Mouse (Mus musculus) kidney, postnatal 0 days (tissue): ENCODE measurements around the gene Atxn2. TPM values are rescaled to one million over a fixed set of nuclear protein-coding genes. Genes with fewer than 3 reads are reported as not detected.

Experiments
- ATAC-seq: fragments of 200-750 bp; cut with Nextera tagmentation; replicated peaks from 2 replicates; pipeline ENCODE4 v1.8.0; 2017; ENCODE audit warnings: low read depth, moderate number of reproducible peaks, moderate TSS enrichment, moderate library complexity; ENCODE audit not compliant: low FRiP score
- DNase-seq: peaks from one replicate; pipeline ENCODE4 v3.0.0-alpha.2; 2016; ENCODE audit warnings: low spot score
- H3K27ac ChIP-seq: fragments of 300-500 bp; sonication (generic); 2 replicates; pipeline ENCODE4 v1.5.1; 2014; ENCODE audit warnings: mild to moderate bottlenecking
- H3K27me3 ChIP-seq: fragments of 300-500 bp; sonication (generic); 2 replicates; pipeline ENCODE4 v1.6.1; 2014; ENCODE audit warnings: low read length, mixed read lengths; ENCODE audit not compliant: insufficient read depth
- H3K36me3 ChIP-seq: fragments of 300-500 bp; sonication (generic); 2 replicates; pipeline ENCODE4 v1.6.1; 2014; ENCODE audit warnings: low read length, mixed read lengths; ENCODE audit not compliant: insufficient read depth
- H3K4me1 ChIP-seq: fragments of 300-500 bp; sonication (generic); replicated peaks from 2 replicates; pipeline ENCODE4 v1.6.1; 2014; ENCODE audit warnings: antibody characterized with exemption, low read length, mixed read lengths; ENCODE audit not compliant: insufficient read depth
- H3K4me2 ChIP-seq: fragments of 300-500 bp; sonication (generic); 2 replicates; pipeline ENCODE4 v1.6.1; 2014; ENCODE audit warnings: mild to moderate bottlenecking, low read length, moderate library complexity, mixed read lengths
- H3K4me3 ChIP-seq: fragments of 300-500 bp; sonication (generic); replicated peaks from 2 replicates; pipeline ENCODE4 v1.5.1; 2014; ENCODE audit warnings: low read depth, low read length
- H3K9ac ChIP-seq: fragments of 300-500 bp; sonication (generic); 2 replicates; pipeline ENCODE4 v1.6.1; 2014; ENCODE audit warnings: low read depth, low read length
- H3K9me3 ChIP-seq: fragments of 300-500 bp; sonication (generic); replicated peaks from 2 replicates; pipeline ENCODE4 v1.6.1; 2016; ENCODE audit warnings: low read length, inconsistent platforms, mixed read lengths
- CTCF ChIP-seq: IDR thresholded peaks from 2 replicates; pipeline ENCODE4 v1.5.1; 2016; ENCODE audit warnings: antibody characterized with exemption, low read depth, mild to moderate bottlenecking, moderate library complexity
- WGBS: fragments of 180-500 bp; shearing (Covaris S2); extraction: QIAGEN DNeasy Blood & Tissue Kit; methylation state at CpG from one replicate; pipeline ENCODE4 v1.1.7; 2014; 5-methylcytosine and 5-hydroxymethylcytosine counted together
- polyA plus RNA-seq: library from polyadenylated mRNA; unstranded; fragments of >200 nt; fragmentation: Nextera tagmentation; extraction: Ambion mirVana; gene quantifications from 2 replicates; pipeline ENCODE4 v1.2.1, GENCODE M21; 2015

Gene Atxn2
- polyA plus RNA-seq, 1 experiment from 2014 or later: 68.5 TPM

DNA sequence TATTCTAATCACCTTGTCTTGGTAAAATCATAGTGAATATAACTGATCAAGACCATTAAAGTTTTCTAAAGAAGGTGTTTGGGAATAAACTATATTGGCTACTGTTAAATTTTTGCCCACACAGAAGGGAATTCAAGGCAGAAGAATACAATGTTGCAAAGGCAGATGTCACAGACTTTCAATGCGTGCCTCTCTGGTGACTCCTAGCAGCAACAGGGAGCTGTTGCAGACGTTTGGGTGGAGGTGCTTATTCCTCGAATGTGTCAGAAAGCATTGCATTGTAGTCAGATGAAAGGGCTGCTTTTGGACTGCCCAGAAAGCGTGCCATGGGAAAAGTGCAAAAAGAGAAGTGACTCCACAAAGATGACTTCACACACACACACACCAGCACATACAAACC, 71.3 kb downstream of the Atxn2 start:
- no peaks in the 10 kb centered on the region for H3K27me3 ChIP-seq
- no peak overlapping the region for H3K9ac ChIP-seq
- 65% methylated on average over 4 of the region's 4 CpGs for WGBS
- ATAC-seq: no peak
- H3K9me3 ChIP-seq: no peaks in the 10 kb centered on the region
- H3K4me2 ChIP-seq: no peak overlapping the region
- H3K4me1 ChIP-seq: no peaks in the 10 kb centered on the region
- H3K27ac ChIP-seq: no peak overlapping the region
- DNase-seq: no peak
- TF ChIP-seq CTCF: peak; percentile 40; the same call in 1 of the 2 replicates
- H3K4me3 ChIP-seq: no peak overlapping the region
- H3K36me3 ChIP-seq: peaks cover 48% of the 10 kb centered on the region

- H3K4me2 ChIP-seq: no peak overlapping the region
- no peak overlapping the region for H3K4me3 ChIP-seq
- no peak overlapping the region for H3K27ac ChIP-seq
- H3K36me3 ChIP-seq: peaks cover 43% of the 10 kb centered on the region
- WGBS: 73% methylated on average over 10 of the region's 10 CpGs
- ATAC-seq (no peak), DNase-seq (no peak)
- no peaks in the 10 kb centered on the region for H3K4me1 ChIP-seq
- no peaks in the 10 kb centered on the region for H3K27me3 ChIP-seq
- TF ChIP-seq CTCF: peak; percentile 18; the same call in 1 of the 2 replicates
- no peak overlapping the region for H3K9ac ChIP-seq
- no peaks in the 10 kb centered on the region for H3K9me3 ChIP-seq
Observed at GRCm38 (mm10) chr5:121783862-121784500, 72.8 kb downstream of the Atxn2 start.

GRCm38 (mm10) chr5:121791026-121791425, 79.9 kb downstream of the Atxn2 start:
- H3K4me1 ChIP-seq: no peaks in the 10 kb centered on the region
- no peaks in the 10 kb centered on the region for H3K9me3 ChIP-seq
- H3K4me2 ChIP-seq: no peak overlapping the region
- no peak; the same call in 1 of the 2 replicates for TF ChIP-seq CTCF
- H3K27me3 ChIP-seq: no peaks in the 10 kb centered on the region
- H3K9ac ChIP-seq: no peak overlapping the region
- no peak overlapping the region for H3K4me3 ChIP-seq
- no peak overlapping the region for H3K27ac ChIP-seq
- 89% methylated on average over 5 of the region's 5 CpGs for WGBS
- ATAC-seq: no peak
- DNase-seq: no peak
- peaks cover 60% of the 10 kb centered on the region for H3K36me3 ChIP-seq

DNA sequence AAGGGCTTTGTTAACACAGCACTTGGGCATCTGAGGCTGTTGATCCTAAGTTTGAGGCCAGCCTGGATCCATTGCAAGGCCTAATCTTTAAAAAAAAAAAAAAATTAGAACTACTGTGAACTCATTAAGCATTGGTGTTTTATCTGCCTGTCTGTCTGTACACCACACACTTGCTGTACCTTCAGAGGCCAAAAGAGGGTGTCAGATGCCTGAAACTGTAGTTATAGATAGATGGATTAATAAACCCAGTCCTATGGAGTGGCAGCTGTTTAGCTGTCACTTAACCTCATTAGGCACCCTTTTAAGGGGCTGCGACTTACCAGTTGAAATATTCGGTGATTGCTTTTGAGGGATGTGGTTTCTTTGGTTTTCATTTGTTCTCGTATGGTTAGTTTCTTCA, 84.7 kb downstream of the Atxn2 start:
- Histone ChIP-seq H3K4me1 (no peaks in the 10 kb centered on the region), H3K9me3 (no peaks in the 10 kb centered on the region), H3K4me2 (no peak overlapping the region), H3K27me3 (no peaks in the 10 kb centered on the region), H3K27ac (no peak overlapping the region), H3K4me3 (no peak overlapping the region), H3K36me3 (peaks cover 68% of the 10 kb centered on the region), H3K9ac (no peak overlapping the region)
- DNase-seq (no peak), ATAC-seq (no peak)
- TF ChIP-seq CTCF: peak; percentile 43; the same call in 1 of the 2 replicates
- WGBS: 92% methylated on average over 3 of the region's 3 CpGs

DNA sequence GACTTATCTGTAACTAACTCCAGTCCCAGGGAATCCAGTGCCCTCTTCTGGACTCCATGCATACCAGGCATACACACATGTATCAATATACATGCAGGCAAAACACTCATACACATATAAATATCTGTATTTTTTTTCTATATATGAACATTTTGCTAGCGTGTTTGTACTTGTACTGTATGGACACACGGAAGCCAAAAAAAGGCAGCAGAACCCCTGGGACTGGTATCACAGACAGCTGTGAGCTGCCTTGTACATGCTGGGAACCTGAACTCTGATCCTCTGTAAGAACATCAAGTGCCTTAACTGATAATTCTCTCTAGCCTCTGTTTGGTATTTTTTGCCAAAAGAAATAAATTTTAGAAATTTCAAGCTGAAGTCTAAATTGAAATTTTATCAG, 87.3 kb downstream of the Atxn2 start:
- Histone ChIP-seq H3K27me3 (no peaks in the 10 kb centered on the region), H3K36me3 (peaks cover 71% of the 10 kb centered on the region), H3K27ac (no peak overlapping the region), H3K4me2 (no peak overlapping the region), H3K9me3 (no peaks in the 10 kb centered on the region), H3K4me3 (no peak overlapping the region), H3K4me1 (no peaks in the 10 kb centered on the region), H3K9ac (no peak overlapping the region)
- no peak for TF ChIP-seq CTCF
- DNase-seq (no peak), ATAC-seq (no peak)
- 92% methylated on average over 2 of the region's 2 CpGs for WGBS

GRCm38 (mm10) chr5:121807186-121807585, 96.0 kb downstream of the Atxn2 start:
- DNase-seq (no peak), ATAC-seq (no peak)
- Histone ChIP-seq H3K36me3 (peaks cover 40% of the 10 kb centered on the region), H3K4me2 (no peak overlapping the region), H3K9ac (no peak overlapping the region), H3K9me3 (no peaks in the 10 kb centered on the region), H3K27ac (no peak overlapping the region), H3K4me3 (no peak overlapping the region), H3K4me1 (no peaks in the 10 kb centered on the region; the same call in 1 of the 2 replicates), H3K27me3 (no peaks in the 10 kb centered on the region)
- no peak for TF ChIP-seq CTCF
- WGBS: 84% methylated on average over 3 of the region's 3 CpGs

- WGBS: 73% methylated on average over 2 of the region's 2 CpGs
- TF ChIP-seq CTCF: no peak
- H3K4me3 ChIP-seq: no peak overlapping the region
- no peaks in the 10 kb centered on the region for H3K9me3 ChIP-seq
- no peaks in the 10 kb centered on the region for H3K27me3 ChIP-seq
- peaks cover 41% of the 10 kb centered on the region for H3K36me3 ChIP-seq
- H3K4me1 ChIP-seq: no peaks in the 10 kb centered on the region; the same call in 1 of the 2 replicates
- no peak for DNase-seq
- no peak for ATAC-seq
- no peak overlapping the region for H3K27ac ChIP-seq
- H3K9ac ChIP-seq: no peak overlapping the region
- H3K4me2 ChIP-seq: no peak overlapping the region
Observed at GRCm38 (mm10) chr5:121808202-121808601, 97.1 kb downstream of the Atxn2 start.
